Mouse (Mus musculus) megakaryocyte-erythroid progenitor cell, adult 5-6 weeks (primary cell): ENCODE measurements around the gene Clic4. TPM values are rescaled to one million over a fixed set of nuclear protein-coding genes. Genes with fewer than 3 reads are reported as not detected.

Experiments used
- ATAC-seq: replicated peaks from 2 replicates; pipeline ENCODE4 v1.8.0; 2016; ENCODE audit warnings: mild to moderate bottlenecking, inconsistent platforms; ENCODE audit not compliant: severe bottlenecking, poor library complexity, low FRiP score, low TSS enrichment
- total RNA-seq, 2 experiments: library from RNA; stranded (forward) in 1 of 2; stranded (reverse) in 1 of 2; fragments of 200-1000, 215-1000 nt in 1 of 2; fragments of >200 nt in 1 of 2; fragmentation: Nextera tagmentation in 1 of 2; gene quantifications; 2 replicates each; pipeline ENCODE4 v1.2.3; 2014 to 2017

Gene Clic4
- total RNA-seq, 2 experiments from 2014 or later, result 77.8 to 86.0 TPM

DNA sequence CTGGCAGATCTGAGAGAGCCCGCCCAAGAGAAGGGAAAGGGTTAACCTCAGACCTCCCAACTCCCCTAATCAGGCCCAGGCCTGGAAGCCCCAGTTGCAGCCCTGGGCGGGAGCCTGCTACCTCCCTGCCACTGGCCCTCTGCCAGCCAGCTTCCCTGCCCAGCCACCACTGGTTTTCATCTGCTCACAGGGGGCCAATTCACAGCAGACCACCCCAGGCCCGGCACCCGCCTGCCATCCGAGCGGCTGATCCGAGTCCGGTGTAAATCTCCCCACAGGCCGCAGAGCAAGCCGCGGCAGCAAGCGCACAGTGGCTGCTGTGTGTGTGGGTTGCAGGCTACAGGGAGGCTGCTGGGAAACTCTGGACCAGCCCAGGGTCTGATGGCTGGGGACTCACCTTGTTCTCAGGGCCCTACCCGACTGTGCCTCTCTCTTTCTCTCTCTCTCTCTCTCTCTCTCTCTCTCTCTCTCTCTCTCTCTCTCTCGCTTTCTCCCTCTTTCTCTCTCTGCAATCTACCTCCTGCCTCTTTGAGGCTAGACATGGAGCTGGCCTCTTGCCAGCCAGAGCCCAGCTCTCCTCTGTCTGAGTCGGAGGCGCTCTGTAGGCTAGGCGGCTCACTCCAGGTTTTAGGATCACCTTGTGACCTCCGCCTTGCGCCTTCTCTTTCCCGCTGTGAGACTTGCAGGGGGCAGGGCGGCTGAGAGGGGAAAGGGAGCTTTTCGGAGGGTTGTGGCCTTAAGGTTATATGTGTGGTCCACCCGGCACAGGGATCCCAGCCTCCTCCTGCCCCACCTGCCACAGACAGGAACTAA is 106.0 kb downstream of the Clic4 start:
- ATAC-seq, result peak; percentile 51

DNA sequence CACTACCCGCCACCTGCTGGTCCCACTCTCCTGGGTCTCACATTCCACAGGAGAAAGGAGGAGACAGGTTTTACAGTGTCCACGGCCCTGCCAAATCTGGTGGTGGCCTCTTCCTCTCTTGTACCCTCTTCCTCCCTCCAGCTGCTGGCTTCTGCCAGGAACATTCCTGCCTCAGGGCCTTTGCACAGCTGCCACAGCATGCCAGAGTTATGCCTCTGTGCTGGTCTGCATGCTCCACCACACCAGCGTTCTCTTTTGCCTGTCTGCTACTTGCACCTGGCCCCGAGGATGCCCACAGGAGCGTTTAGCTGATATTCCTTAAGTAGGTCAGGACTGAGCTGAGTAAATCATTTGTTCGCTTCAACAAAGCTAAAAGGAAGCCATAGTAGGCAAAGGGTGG is 106.9 kb downstream of the Clic4 start:
- no peak for ATAC-seq

Other genes with a start within 250 kb of the Clic4 start
- gene Runx3, start 152.2 kb downstream of the Clic4 start, total RNA-seq (2014; fragmentation: Nextera tagmentation), result 52.3 and 61.6 TPM in 2 replicates
- 6.1 and 9.4 TPM in 2 replicates for gene Runx3, start 152.2 kb downstream of the Clic4 start, total RNA-seq (2017)
- gene Srrm1, start 80.5 kb upstream of the Clic4 start, total RNA-seq (2014; fragmentation: Nextera tagmentation), result 346 and 399 TPM in 2 replicates
- gene Srrm1, start 80.5 kb upstream of the Clic4 start, total RNA-seq (2017), result 181 and 189 TPM in 2 replicates
- 0.81 TPM in 1 of 2 replicates, not detected in the other for gene Ncmap, start 125.4 kb upstream of the Clic4 start, total RNA-seq (2014; fragmentation: Nextera tagmentation)
- not detected in 2 replicates for gene Ncmap, start 125.4 kb upstream of the Clic4 start, total RNA-seq (2017)
- gene Rcan3, start 161.0 kb upstream of the Clic4 start, total RNA-seq (2014; fragmentation: Nextera tagmentation), result 9.2 and 10.6 TPM in 2 replicates
- gene Rcan3, start 161.0 kb upstream of the Clic4 start, total RNA-seq (2017), result 8.6 and 9.3 TPM in 2 replicates
- not detected in 2 replicates for gene Stpg1, start 222.0 kb upstream of the Clic4 start, total RNA-seq (2014; fragmentation: Nextera tagmentation)
- not detected in 2 replicates for gene Stpg1, start 222.0 kb upstream of the Clic4 start, total RNA-seq (2017)
- gene Nipal3, start 222.2 kb upstream of the Clic4 start, total RNA-seq (2014; fragmentation: Nextera tagmentation), result 14.5 and 19.2 TPM in 2 replicates
- gene Nipal3, start 222.2 kb upstream of the Clic4 start, total RNA-seq (2017), result 17.0 and 32.2 TPM in 2 replicates